Mouse (Mus musculus) kidney, adult 11 months (tissue): ENCODE data around the gene Adk.

ENCODE experiments used
- DNase-seq: peaks from one replicate; pipeline ENCODE4 v3.0.0; 2022

Adk gene

DNA sequence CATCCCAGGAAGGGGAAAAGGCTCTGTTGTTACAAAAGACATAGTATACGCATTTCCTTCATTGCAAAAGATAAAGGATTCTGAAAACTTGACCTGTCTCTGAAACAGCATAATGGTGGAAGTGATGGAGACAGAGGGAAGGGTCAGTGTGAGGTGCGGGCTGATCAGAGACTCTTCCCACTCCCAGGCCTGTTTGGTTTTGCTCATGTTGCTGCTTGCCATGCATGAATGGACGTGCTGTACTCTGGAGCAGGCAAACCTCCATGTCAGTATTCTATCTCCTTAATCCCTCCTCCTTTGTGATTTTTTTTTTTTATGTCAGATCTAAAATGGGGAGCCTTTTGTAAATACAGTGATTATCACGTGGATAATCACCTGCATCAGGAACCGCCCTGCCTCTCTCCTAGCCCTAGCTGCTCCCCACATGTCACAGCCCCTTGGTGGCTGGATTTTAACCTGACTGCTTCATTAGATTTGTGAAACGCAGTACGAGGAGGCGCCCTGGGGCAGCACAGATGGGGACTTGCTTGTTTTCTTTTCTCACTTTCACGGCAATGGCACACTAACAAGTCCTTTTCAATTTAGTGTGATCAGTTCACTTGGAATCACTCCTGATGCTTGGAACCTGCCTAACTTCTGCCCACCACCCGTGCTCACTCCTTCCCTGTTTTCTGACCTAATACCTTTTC is 307.0 kb downstream of the Adk start:
- DNase-seq, result no peak

DNA sequence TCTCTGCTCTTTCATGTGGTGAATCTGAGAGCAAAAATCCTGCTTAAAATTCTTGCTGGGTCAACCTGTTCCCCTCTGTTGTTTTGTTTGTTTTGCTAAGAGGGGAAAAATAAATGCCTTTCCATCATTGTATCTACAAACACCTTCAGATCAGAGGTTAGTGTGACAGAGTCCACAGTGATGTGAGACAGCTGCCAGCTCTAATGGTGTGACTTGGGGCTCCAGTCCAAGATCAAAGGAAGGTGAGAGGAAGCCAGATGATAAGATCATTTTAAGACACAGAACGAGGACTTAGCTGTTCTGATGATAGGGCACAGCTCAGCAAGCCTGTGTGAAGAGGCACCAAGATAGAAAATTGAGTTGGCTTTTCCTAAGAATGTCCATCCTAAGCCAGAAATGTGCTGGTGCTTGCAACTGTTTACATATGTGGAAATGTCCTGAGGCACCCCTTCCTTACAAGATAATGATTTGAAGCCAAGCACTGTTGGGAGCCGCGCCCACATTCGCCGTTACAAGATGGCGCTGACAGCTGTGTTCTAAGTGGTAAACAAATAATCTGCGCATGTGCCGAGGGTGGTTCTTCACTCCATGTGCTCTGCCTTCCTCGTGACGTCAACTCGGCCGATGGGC is 307.6 kb downstream of the Adk start:
- DNase-seq, result no peak

DNA sequence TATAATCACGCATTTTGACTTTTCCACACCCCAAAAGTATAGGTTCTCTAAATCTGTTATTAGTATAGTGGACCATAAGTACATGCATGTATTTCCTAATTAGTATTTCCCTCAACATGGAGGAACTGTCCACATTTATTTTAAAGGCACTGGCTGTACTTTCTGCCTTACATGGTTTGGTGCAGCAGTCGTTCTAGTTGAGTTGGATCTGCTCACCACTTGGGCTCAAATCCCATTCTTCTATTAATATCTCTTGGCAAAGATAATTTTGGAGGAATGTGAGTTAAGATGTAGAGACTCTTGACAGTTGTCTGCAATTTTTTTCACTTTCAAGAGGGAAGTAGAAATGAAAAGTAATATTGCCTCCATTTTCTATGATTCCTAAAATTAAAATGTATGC is 314.7 kb downstream of the Adk start:
- DNase-seq, result no peak

DNA sequence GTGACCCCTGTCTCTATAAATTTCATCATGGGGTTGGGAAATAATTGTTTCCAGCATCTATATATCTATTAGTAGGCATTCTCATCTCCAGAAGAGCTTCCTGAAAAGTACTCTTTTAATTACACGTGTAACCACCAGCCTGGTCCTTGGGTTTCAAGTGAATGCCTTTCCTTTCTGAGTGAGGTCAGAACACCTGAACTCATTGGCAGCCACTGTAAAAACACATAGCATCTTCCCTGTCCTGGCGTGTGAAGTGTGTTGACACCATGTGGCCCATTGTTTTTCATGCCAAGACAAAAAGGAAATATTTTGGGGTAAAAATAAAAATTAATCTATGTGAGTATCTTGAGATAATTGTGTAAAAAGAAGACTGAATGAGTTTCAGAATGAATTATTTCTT is 316.2 kb downstream of the Adk start:
- DNase-seq, result no peak

DNA sequence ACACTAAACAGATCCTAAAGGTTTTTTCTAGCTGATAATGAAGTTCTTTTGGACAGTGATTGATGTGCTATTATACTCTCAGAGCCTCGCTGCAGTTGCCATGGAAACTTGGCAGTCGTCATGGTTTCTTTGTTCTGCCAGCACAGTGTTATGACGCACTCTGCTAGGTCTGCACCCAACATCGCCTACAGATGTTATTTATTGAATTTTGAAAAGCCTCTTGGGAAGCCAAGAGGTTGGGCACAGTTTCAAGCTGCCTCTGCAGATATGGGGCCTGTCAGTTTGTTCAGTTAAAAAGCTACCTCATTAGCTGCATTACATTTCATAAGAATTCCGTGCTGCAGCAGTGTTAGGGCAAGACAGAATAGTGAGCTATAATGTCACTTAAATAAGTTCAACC is 316.8 kb downstream of the Adk start:
- peak; percentile 61 for DNase-seq

DNA sequence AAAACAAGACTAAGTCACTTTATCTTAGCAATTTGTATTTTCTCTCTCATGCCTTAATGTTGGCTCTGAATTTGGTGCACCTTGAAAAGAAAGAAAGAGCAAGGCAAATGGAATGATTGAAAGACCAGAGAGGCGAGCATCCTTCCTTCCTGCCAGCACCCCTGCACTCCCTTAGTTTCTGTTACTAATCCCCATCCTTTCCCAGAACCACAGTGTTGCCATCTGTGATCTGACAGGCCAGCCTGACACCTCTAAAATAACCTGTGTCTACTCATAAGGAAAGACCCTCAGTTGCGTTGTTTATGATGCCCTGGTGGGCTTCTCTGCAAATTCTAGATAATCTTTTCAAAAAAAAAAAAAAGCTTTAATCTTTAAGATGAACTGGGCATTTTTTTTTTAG is 319.6 kb downstream of the Adk start:
- no peak for DNase-seq

DNA sequence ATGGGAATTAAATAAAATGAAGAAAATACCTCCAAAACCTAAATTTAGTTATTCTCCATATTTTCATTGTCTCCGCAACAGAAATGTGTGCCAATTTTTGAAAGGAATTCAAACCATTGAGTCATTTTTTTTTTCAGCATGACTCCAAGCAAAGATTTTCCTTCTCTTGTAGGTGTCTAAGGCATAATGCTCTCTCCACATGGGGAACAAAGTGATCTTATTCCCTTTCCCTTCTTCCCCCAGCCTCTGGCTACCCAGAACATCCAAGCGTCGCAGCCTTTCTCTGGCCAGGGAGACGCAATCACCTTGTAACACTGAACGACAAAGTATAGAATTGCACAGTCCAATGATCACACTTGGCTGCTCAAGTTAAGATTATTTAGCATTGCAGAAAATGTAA is 320.3 kb downstream of the Adk start:
- DNase-seq, result no peak

DNA sequence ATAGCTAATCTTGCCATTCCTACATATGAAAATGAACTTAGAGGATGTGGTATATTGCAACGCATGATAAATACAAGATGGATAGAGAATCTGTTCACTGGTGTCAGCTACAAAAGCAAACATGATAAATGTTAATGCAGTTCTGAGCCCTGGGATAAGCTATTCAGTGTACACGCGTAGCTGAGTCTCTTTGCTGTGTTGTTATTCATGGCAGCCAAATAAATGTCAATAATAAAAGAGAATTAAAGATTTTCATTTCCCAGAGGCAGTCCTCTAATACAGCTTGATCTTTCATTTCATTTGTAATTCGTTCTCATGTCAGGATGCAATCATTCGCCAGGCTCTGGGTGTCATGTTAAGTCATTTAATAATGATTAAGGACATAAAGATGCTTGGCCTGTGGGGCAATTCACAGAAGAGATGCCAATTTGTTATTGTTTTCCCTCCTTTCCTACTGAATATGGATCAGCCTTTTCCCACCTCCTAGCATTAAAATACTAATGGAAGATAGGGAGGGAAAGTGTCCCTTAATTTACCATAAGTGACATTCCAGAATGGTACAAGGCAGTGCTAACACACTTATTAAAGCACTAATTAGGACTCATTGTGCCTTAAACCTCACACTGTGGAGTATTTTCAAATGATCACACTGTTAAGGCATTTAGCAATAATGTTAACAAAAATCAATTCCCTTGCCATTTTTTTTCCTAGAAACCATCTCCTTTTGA is 331.5 kb downstream of the Adk start:
- DNase-seq, result no peak

DNA sequence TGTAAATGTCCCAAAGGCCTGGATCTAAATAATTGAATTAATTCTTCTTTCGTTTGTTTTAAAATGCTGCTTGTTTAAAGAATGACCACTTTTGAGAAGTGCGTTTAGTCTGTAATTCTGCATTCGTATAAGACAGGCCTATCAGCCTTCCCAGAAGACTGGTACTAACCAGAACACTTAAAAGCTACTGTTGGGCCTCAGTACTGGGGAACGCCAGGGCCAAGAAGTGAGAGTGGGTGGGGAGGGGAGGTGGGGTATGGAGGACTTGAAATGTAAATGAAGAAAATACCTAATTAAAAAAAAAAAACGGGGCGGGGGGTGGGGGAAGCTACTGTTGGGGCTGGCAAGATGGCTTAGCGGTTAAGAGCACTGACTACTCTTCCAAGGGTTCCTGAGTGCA is 347.1 kb downstream of the Adk start:
- DNase-seq, result no peak

DNA sequence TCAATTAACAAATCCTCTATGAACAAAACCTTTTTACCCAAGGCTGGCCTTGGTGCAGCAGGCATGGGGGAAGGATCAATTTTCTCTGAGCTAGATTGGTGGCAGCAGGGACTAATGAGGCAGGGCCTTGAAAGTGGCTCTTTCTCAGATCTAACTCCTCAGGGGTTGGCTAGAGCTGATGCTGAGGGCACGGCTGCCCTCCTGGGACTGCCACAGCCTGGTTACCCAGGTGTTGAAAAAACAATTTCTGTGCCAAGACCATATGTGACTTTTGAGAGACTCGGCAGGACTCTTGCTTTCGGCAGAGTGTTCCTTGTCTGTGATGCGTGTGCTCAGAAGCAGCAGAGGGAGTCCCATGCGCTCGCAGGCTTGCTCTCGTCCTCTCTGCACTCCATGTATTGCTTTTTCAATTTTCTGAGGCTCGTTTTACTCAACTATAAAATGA is 349.8 kb downstream of the Adk start:
- DNase-seq, result no peak

DNA sequence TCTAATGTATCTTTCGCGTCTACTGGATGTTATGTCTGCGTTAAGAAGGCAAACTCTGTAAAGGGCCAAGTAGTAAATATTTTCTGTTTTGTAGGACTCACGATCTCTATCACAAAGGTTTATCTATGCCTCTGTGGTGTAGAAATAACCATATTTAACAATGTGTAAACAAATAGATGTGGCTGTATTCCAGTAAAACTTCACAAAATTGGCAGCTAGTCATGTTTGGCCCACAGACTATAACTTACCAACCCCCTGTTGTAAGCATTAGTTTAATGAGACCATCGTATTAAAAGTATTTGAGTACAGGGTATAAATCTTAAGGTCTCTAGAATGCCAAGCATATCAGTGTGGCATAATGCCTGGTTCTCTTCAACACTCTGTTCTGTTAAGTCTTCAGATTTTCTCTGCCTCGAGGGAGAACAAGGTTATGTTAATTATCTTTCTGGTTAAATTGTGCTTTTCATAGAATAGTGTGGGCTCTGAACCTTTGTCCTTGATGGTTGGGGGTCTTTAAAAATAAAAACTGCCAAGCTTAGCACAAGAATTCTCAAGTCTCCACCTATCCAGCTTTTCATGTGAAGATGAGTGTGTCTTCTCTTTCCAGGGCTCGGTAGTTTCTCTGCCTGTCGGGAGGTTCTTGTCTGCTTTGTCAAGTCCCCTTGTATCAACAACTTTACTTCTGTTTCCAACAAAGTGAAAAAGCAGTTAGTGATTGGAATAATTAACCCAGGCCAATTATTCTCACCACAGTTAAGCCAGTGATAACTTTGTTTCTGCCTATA is 350.4 kb downstream of the Adk start:
- DNase-seq, result no peak

DNA sequence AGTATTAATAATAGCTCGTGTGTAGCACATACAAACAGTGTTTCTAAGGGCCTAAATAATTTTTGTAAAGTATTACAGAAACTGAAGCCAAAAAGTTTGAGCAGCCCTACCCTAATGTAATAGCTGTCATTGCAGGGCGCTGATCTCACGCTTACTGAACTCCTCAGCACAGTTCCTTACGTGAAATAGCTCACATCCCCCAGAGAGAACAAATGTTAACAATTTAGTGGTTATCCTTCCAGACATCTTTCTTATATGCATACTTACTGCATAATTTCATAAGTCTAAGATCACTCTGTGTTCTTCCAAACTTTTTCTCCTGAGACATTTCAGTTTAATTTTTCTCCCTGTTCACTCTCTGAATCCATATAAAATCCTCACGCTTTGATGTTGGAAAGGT is 354.6 kb downstream of the Adk start:
- DNase-seq, result no peak

DNA sequence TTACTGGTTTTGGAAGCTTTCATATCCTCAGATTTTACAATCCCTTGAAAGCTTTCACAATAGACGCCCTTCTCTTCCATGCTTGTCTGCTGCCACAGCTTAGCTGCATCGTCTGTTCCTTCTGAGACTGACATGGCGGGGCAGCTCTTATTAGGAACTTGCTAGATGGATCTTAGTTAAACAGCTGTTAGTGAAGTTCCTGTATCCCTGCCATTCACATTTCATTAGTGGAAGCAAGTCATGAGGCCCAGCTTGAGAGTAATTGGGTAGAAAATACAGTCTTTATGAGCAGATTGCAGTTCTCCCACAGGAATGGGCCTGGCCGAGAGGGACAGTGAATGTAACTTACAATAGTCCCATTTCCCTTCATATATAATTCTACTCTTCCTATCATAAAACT is 356.5 kb downstream of the Adk start:
- DNase-seq, result no peak

DNA sequence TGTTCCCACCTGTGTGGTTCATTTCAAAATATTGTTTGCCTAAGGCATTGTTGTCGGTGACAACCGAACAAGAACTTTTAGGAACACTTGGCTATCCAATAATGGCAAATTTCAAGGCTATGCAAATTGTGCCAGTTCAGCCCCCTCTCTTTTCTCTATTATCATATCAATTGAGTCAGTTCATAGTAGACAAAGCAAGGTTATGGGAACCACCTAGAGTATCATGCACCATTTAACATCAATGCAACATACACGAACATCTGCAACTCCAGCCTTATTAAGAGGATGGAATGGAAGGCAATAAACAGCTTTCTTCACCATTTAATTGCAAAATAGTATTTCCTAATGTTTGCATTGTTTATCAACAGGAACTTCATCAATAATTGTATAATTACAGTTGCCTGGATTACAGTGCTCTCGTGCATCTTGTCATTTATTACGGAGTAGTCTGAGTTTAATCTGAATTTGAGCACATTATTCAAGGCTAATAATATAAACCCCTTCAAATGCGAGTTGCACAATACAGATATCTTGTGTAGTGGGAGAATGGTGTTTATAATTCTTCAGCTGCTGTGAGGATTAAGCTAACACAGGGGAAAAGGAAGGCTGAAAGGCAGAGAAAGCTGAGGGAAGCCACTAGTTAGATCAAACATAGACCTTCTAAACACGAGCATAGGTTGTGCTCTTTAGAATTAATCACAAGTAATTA is 358.5 kb downstream of the Adk start:
- no peak for DNase-seq

DNA sequence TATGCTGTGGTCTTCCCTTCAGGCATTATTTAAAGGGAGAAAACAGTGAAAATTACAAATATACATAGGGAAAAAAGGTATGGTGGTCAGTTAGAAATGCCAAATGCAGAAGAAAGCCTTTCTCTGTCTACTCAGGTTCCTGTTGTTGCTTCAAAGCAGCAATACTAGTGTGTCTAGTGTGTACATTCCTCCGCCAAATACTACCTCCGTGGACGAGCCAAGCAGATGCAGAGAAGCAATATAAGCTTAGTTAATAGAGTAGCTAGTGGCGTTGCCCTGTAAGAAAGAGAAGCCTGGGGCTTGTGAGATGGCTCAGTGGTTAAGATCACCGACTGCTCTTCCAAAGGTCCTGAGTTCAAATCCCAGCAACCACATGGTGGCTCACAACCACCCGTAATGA is 359.1 kb downstream of the Adk start:
- no peak for DNase-seq

DNA sequence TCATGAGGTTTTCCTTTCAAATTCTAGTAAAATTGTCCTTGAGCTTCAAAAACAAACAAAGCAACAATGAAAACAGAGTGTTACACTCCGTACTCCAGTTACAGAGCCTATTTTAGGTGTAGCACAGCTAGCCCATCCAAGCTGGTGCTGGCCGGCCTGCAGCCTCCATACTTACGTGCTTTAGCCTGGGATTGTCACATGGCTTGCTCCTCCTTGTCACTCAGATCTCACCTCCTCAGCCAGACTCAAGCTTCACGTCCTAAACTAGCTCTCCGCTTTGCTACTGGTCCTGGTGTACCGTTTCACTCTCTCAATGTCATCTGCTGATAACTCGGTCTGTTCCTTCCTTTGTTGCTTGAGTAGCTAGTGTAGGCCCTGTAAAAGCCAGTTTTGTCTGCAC is 366.0 kb downstream of the Adk start:
- DNase-seq, result no peak

DNA sequence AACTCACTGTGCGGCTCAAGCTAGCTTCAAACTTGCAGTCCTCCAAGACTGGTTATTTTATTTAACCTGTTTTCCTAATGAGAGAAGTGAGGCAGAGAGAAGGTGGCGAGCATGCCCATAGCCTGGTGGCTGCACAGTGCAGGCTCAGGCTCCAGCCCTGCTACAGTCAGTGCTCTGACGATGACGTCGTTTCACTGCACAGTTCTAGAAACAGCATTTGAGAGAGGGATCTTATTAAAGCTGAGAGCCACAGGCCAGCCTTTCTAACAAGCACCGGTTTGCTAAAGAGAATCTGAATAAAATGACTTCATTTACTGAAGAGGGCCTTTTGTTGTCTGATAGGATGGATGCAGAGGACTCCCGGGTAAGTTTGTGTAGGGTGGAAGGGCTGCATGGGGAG is 375.0 kb downstream of the Adk start:
- DNase-seq, result no peak

DNA sequence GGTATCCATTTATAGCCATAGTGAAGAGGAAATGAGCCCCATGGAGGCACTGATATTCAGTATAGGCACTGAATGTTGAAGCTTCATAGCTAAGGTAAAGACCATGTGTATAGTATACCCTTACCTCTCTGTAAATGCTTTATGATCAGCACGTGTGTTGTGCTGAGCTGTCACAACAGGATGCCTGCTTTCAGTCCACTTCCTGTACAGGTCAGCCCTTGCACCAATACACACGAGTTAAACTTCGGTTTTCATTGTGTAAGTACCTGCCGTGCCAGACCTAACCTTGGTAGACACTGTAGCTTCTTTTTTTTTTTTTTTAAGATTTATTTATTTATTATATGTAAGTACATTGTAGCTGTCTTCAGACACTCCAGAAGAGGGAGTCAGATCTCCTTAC is 381.0 kb downstream of the Adk start:
- no peak for DNase-seq

DNA sequence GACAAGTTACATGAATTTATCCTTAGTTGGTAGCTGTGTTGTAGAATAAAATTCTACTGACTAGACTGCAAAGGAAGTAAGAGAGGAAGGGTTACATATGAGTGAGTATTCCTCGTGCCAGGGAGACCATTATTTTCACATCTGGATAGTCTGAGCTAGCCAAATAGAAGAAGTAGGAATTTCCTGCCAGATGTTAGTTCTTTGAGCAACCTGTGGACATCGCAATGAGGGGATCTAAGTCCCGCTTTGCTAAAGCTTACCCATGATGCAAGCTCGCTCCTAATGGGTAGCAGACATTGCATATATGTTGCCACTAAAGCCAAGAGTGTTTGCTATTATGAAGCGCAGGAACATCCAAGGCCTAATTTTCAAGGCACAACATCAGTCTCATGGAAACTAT is 381.6 kb downstream of the Adk start:
- DNase-seq, result no peak

DNA sequence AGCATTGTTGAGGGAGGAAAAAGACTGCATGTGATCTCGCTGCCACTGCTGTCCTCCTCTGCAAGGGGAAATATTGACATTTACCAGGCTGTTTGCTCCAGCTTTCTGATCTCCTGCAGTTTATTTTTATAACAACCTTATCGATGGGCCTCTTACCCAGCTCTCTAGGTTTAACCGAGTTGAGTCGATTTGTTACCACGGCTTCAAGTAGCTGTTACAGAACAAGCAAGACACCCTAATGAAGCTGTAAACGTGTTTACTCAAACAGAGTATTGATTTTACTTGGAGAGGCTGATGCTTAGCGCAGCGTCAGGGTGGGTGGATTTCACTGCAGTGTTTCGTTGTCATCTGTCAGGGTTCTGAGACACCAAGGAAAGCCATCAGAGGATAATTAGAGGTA is 382.3 kb downstream of the Adk start:
- DNase-seq, result no peak

DNA sequence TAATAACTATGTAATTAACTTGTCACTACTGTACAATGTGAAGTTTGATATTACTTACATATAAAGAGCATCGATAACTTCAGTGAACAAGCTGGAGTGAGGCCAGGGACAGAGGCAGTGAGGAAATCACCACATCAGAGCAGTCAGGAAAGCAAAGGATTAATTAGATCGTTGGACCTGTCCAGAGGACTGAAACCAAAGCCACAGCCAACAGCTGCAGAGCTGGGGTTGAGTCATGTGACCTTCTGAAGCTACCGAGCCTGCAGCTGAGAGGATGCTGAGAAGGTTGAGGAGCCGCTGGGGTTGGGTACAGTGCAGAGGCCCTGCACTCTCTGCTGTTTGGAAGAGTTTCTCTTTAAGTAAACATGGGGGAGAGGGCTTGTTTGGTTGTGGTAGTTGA is 387.4 kb downstream of the Adk start:
- DNase-seq, result no peak

DNA sequence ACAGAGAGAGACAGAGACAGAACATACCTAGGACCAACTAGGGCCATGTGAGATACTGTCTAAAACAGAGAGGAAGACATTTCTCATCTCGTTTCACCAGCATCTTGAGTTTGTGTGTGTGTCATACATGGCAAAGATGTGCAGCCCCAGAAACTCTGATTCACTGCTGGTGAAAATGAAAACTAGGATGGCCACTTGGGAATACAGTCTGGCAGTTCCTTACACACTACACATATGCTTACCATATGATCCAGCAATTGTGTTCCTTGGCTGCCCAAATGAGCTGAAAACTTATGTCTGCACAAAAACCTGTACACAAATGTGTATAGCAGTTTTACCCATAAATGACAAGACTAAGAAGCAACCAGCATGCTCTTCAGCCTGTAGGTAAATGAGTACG is 388.2 kb downstream of the Adk start:
- no peak for DNase-seq
